Mouse (Mus musculus): ENCODE results near the gene Ndufv1.
"Not testable (repeated sequence)": the region's sequence is repeated elsewhere in the genome, so short reads cannot be mapped to it uniquely, and the experiment has no call there.

The Ndufv1 gene

GRCm38 (mm10) chr19:4044109-4044508, 31.5 kb upstream of the Ndufv1 start:
- not testable (repeated sequence) for DNase-seq (ENCODE audit: extremely low read depth, low read depth, low spot score)

- no peak for DNase-seq (ENCODE audit: extremely low read depth, low read depth, low spot score)
Observed at GRCm38 (mm10) chr19:4042124-4042523, 29.5 kb upstream of the Ndufv1 start.

- DNase-seq (ENCODE audit: extremely low read depth, low read depth, low spot score), result not testable (repeated sequence)
Observed at GRCm38 (mm10) chr19:4041500-4041899, 28.9 kb upstream of the Ndufv1 start.

GRCm38 (mm10) chr19:4040941-4041340, 28.3 kb upstream of the Ndufv1 start:
- DNase-seq (ENCODE audit: extremely low read depth, low read depth, low spot score), result not testable (repeated sequence)

- no peak for DNase-seq (ENCODE audit: extremely low read depth, low read depth, low spot score)
Observed at GRCm38 (mm10) chr19:4037788-4038232, 25.2 kb upstream of the Ndufv1 start, which contains the start of gene Gstp1. TSS of gene Gstp1 (minus strand) at chr19:4037985.

GRCm38 (mm10) chr19:4037154-4037787, 24.7 kb upstream of the Ndufv1 start:
- DNase-seq (ENCODE audit: extremely low read depth, low read depth, low spot score), result not testable (repeated sequence)

GRCm38 (mm10) chr19:4036327-4037045, 23.9 kb upstream of the Ndufv1 start:
- DNase-seq (ENCODE audit: extremely low read depth, low read depth, low spot score), result no peak

GRCm38 (mm10) chr19:4033742-4034141, 21.1 kb upstream of the Ndufv1 start:
- DNase-seq (ENCODE audit: extremely low read depth, low read depth, low spot score), result no peak

GRCm38 (mm10) chr19:4033298-4033697, 20.7 kb upstream of the Ndufv1 start:
- DNase-seq (ENCODE audit: extremely low read depth, low read depth, low spot score), result no peak

- no peak for DNase-seq (ENCODE audit: extremely low read depth, low read depth, low spot score)
Observed at GRCm38 (mm10) chr19:4032668-4033067, 20.1 kb upstream of the Ndufv1 start.

- no peak for DNase-seq (ENCODE audit: extremely low read depth, low read depth, low spot score)
Observed at GRCm38 (mm10) chr19:4027576-4027975, 15.0 kb upstream of the Ndufv1 start.

GRCm38 (mm10) chr19:4023185-4023584, 10.6 kb upstream of the Ndufv1 start:
- no peak for DNase-seq (ENCODE audit: extremely low read depth, low read depth, low spot score)

GRCm38 (mm10) chr19:4018743-4019583, 6.4 kb upstream of the Ndufv1 start:
- peak; percentile 36 for DNase-seq (ENCODE audit: extremely low read depth, low read depth, low spot score)

- DNase-seq (ENCODE audit: extremely low read depth, low read depth, low spot score), result peak; percentile 65
Observed at GRCm38 (mm10) chr19:4017921-4018587, 5.4 kb upstream of the Ndufv1 start.

- no peak for DNase-seq (ENCODE audit: extremely low read depth, low read depth, low spot score)
Observed at GRCm38 (mm10) chr19:4015635-4016034, 3.0 kb upstream of the Ndufv1 start.

- no peak for DNase-seq (ENCODE audit: extremely low read depth, low read depth, low spot score)
Observed at GRCm38 (mm10) chr19:4014802-4015201, 2.2 kb upstream of the Ndufv1 start.

GRCm38 (mm10) chr19:4013066-4013465, 460 bp upstream of the Ndufv1 start:
- no peak for DNase-seq (ENCODE audit: extremely low read depth, low read depth, low spot score)

- no peak for DNase-seq (ENCODE audit: extremely low read depth, low read depth, low spot score)
Observed at GRCm38 (mm10) chr19:4011086-4011485, 1.5 kb downstream of the Ndufv1 start.

- no peak for DNase-seq (ENCODE audit: extremely low read depth, low read depth, low spot score)
Observed at GRCm38 (mm10) chr19:4005971-4006370, 6.6 kb downstream of the Ndufv1 start.

- no peak for DNase-seq (ENCODE audit: extremely low read depth, low read depth, low spot score)
Observed at GRCm38 (mm10) chr19:4005091-4005490, 7.5 kb downstream of the Ndufv1 start.

GRCm38 (mm10) chr19:4004331-4004730, 8.3 kb downstream of the Ndufv1 start:
- no peak for DNase-seq (ENCODE audit: extremely low read depth, low read depth, low spot score)
